Mouse (Mus musculus): ENCODE results near the gene Adam15.

DNA sequence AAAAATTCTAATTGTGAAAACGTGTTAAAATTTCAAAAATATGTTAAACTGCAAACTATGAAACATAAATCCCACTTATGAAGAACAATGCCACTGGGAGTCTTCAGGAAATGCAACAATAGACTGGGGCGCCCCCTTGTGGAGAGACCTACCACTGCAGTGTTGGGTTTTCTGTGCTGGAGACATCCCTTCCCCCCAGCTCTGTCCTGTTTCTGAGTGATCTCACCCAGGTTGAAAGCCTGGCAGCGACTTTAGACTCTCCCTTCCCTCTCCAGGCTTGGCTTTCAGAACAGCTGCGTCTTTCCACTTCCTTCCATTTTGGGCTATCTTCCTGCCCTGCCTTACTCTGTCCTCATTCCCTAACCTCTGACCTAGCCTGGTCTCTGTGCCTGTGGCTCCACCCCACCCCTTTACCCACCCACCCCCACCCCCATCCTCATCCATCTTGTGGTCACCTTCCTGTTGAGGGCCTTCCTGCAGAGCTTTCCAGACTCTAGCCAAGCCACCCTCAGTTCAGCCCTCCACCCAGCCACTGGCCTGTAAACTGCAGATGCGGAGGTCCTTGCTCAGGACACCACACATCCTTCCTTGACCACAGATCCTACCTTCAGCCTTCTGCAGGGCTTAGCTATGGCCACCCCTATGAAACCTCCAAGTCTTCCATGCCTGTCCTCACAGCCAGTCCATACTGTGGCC, 5.2 kb upstream of the Adam15 start:
- TF ChIP-seq CTCF (conservative IDR thresholded peaks at IDR 0.05; ENCODE audit: low read length) (peak; percentile 98), NANOG (IDR thresholded peaks at IDR 0.05; ENCODE audit: borderline replicate concordance, low read length) (no peak)
